Mouse (Mus musculus): ENCODE results near the gene Sh3bgr.

- TF ChIP-seq POLR2A (IDR thresholded peaks at IDR 0.05; ENCODE audit: control insufficient read depth in 1 of 2, insufficient read depth in 1 of 2, low read depth in 1 of 2, low read length in 2 of 2, poor library complexity in 1 of 2) = no peak
- TF ChIP-seq GABPA (IDR thresholded peaks at IDR 0.05; ENCODE audit: low read depth, low read length) = no peak
- TF ChIP-seq CTCF (IDR thresholded peaks at IDR 0.05 in 2 of 3, conservative IDR thresholded peaks at IDR 0.05 in 1 of 3; ENCODE audit: control insufficient read depth in 1 of 3, insufficient read depth in 1 of 3, low read depth in 2 of 3, low read length in 3 of 3, poor library complexity in 1 of 3, severe bottlenecking in 1 of 3) = no peak
- TF ChIP-seq EP300 (IDR thresholded peaks at IDR 0.05; ENCODE audit: low read depth in 1 of 2, low read length in 2 of 2) = no peak
- TF ChIP-seq GATA1 (IDR thresholded peaks at IDR 0.05; ENCODE audit: low read depth, low read length) = no peak
- no peak for TF ChIP-seq HCFC1 (IDR thresholded peaks at IDR 0.05; ENCODE audit: low read depth, low read length)
- TF ChIP-seq KAT2A (conservative IDR thresholded peaks at IDR 0.05; ENCODE audit: low read depth, low read length) = no peak
- TF ChIP-seq TAL1 (IDR thresholded peaks at IDR 0.05; ENCODE audit: low read length) = no peak
- no peak for TF ChIP-seq MYC (IDR thresholded peaks at IDR 0.05; ENCODE audit: low read depth, low read length)
Observed at GRCm38 (mm10) chr16:96272929-96273619, 72.8 kb downstream of the Sh3bgr start.

All from MEL (cell line).